Comparison of ENCODE assay signal across 8 mouse cellular contexts in the genomic region with DNA sequence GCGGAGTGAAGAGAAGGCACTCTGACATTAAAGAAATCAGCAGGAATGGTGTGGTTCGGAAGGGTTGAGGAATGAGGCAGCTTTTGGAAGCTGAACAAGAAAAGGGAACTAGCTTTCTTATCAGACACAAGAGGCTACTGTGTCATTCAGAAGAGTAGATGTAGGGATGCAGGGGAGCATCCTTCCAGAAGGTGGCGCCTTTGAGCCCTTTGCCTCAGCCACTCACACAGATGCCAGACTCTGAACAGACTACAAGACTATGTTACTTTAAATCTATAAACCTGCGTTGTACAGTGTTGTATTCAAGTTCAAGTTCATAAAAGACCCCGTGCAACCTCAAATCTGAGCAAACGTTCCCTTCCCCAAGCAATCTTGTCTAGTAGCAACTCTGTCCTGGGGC.
A peak's percentile ranks its signal among the peaks of the same experiment; 100 is the strongest.
DNase-seq lines count a peak whose midpoint lies in the region; ATAC-seq and TF ChIP-seq lines count a peak whose summit lies in the region.
"Not testable (repeated sequence)": the region's sequence is repeated elsewhere in the genome, so short reads cannot be mapped to it uniquely, and the experiment has no call there.

No protein-coding gene starts in this region.

- not testable (repeated sequence) for TF ChIP-seq POLR2A in CH12.LX (IDR thresholded peaks at IDR 0.05; ENCODE audit: low read depth, low read length); kidney, adult 2 months (IDR thresholded peaks at IDR 0.05; ENCODE audit: low read depth, low read length); testis, adult 2 months (IDR thresholded peaks at IDR 0.05; ENCODE audit: control insufficient read depth, low read depth, low read length)

- TF ChIP-seq EP300 in CH12.LX (IDR thresholded peaks at IDR 0.05; ENCODE audit: low read length); liver, embryonic 14.5 days (IDR thresholded peaks at IDR 0.05; ENCODE audit: low read depth): not testable (repeated sequence)

- not testable (repeated sequence) for ATAC-seq in hindbrain, postnatal 0 days; liver, embryonic 14.5 days (ENCODE audit: insufficient read depth)

- not testable (repeated sequence) for H3K4me1 ChIP-seq in CH12.LX (ENCODE audit: control insufficient read depth in 1 of 2, insufficient read depth in 2 of 2); hindbrain, postnatal 0 days (ENCODE audit: insufficient read depth, low read length); kidney, adult 2 months (ENCODE audit: control insufficient read depth, insufficient read depth, low read length); liver, embryonic 14.5 days (replicated peaks; ENCODE audit: control insufficient read depth in 2 of 2, insufficient read depth in 2 of 2, low read length in 1 of 2); testis, adult 2 months (ENCODE audit: control insufficient read depth, insufficient read depth, low read length)

- H3K27me3 ChIP-seq in CH12.LX (replicated peaks); hindbrain, postnatal 0 days (ENCODE audit: insufficient read depth, low read length); kidney, adult 2 months (replicated peaks; ENCODE audit: control insufficient read depth, insufficient read depth, low read length); liver, embryonic 14.5 days (ENCODE audit: control insufficient read depth, insufficient read depth, low read length); testis, adult 2 months (ENCODE audit: control insufficient read depth, insufficient read depth, low read length): not testable (repeated sequence)

- H3K4me3 ChIP-seq in CH12.LX (replicated peaks in 1 of 3; ENCODE audit: low read depth in 2 of 3, low read length in 2 of 3, poor library complexity in 1 of 3); hindbrain, postnatal 0 days (ENCODE audit: low read length); kidney, adult 2 months (ENCODE audit: insufficient read depth, low read depth, low read length); liver, embryonic 14.5 days (ENCODE audit: insufficient read depth in 1 of 2, low read depth in 2 of 2, low read length in 2 of 2); testis, adult 2 months (ENCODE audit: control insufficient read depth, low read depth, low read length): not testable (repeated sequence)

- not testable (repeated sequence) for H3K36me3 ChIP-seq in CH12.LX (replicated peaks in 1 of 2; ENCODE audit: control insufficient read depth in 1 of 2, insufficient read depth in 1 of 2, low read length in 1 of 2); hindbrain, postnatal 0 days (ENCODE audit: insufficient read depth, low read length); kidney, adult 2 months (ENCODE audit: control insufficient read depth, insufficient read depth, low read length); liver, embryonic 14.5 days (replicated peaks; ENCODE audit: control insufficient read depth, insufficient read depth, low read depth); testis, adult 2 months (ENCODE audit: control insufficient read depth, insufficient read depth, low read length)

- H3K4me2 ChIP-seq in CH12.LX (ENCODE audit: insufficient read depth, low read depth, poor library complexity, severe bottlenecking); hindbrain, postnatal 0 days (ENCODE audit: low read depth, low read length); liver, embryonic 14.5 days (ENCODE audit: low read depth): not testable (repeated sequence)

- not testable (repeated sequence) for H3K27ac ChIP-seq in CH12.LX (ENCODE audit: insufficient read depth, low read depth); hindbrain, postnatal 0 days; kidney, adult 2 months (ENCODE audit: insufficient read depth, low read depth, low read length); liver, embryonic 14.5 days; testis, adult 2 months (ENCODE audit: control insufficient read depth, insufficient read depth, low read depth, low read length)

- WGBS in hindbrain, postnatal 0 days, result 72% methylated on average over 6 of the region's 6 CpGs
- 67% methylated on average over 6 of the region's 6 CpGs for WGBS in kidney, adult 2 months
- WGBS in liver, embryonic 14.5 days (ENCODE audit: insufficient replicate concordance), result 46% methylated on average over 6 of the region's 6 CpGs

- TF ChIP-seq RAD21 in CH12.LX (IDR thresholded peaks at IDR 0.05; ENCODE audit: low read depth, low read length), result not testable (repeated sequence)

- TF ChIP-seq CTCF in CH12.LX (conservative IDR thresholded peaks at IDR 0.05 in 1 of 2, IDR thresholded peaks at IDR 0.05 in 1 of 2; ENCODE audit: low read depth in 2 of 2, low read length in 2 of 2), result peak; percentile 10 to 40; a peak in 2 of 4 replicates
- 0 out of 2 replicates have a peak, but pooled peaks have one; percentile 8 for TF ChIP-seq CTCF in hindbrain, postnatal 0 days (IDR thresholded peaks at IDR 0.05; ENCODE audit: low read depth)
- TF ChIP-seq CTCF in kidney, adult 2 months (conservative IDR thresholded peaks at IDR 0.05; ENCODE audit: insufficient read depth, insufficient read length, low read depth, low read length), result not testable (repeated sequence)
- 0 out of 2 replicates have a peak, but pooled peaks have one; percentile 2 for TF ChIP-seq CTCF in liver, embryonic 14.5 days (IDR thresholded peaks at IDR 0.05; ENCODE audit: low read depth)
- TF ChIP-seq CTCF in testis, adult 2 months (IDR thresholded peaks at IDR 0.05; ENCODE audit: control insufficient read depth, insufficient read depth, insufficient replicate concordance, low read depth, low read length), result peak; percentile 43; the same call in 1 of the 2 replicates

- DNase-seq in CH12.LX (ENCODE audit: extremely low read depth) (peak; percentile 5), ES-CJ7 (ENCODE audit: low read depth, low spot score) (peak; percentile 66), WW6 (ENCODE audit: low read depth, low spot score) (peak; percentile 14)
- DNase-seq in hindbrain, postnatal 0 days (ENCODE audit: low spot score); liver, embryonic 14.5 days (ENCODE audit: low read depth in 3 of 3, low spot score in 3 of 3): not testable (repeated sequence)
- peak; percentile 24 for DNase-seq in kidney, adult 2 months
- peak; percentile 12 for DNase-seq in kidney, postnatal 10 days

- dilution Hi-C loops in CH12.LX (cut with MboI; ENCODE audit: extremely low pct_ligation_motif_present, extremely low pct_unique_long_range_greater_than_20kb, low sequenced_read_pairs), result not testable (repeated sequence)

- not testable (repeated sequence) for H3K79me2 ChIP-seq in CH12.LX (replicated peaks; ENCODE audit: control insufficient read depth, extremely low read depth, insufficient read depth, poor library complexity, severe bottlenecking)

- not testable (repeated sequence) for H3K9ac ChIP-seq in CH12.LX (ENCODE audit: insufficient read depth, low read depth); hindbrain, postnatal 0 days (replicated peaks; ENCODE audit: low read length); liver, embryonic 14.5 days (replicated peaks)

- not testable (repeated sequence) for H3K9me3 ChIP-seq in CH12.LX (replicated peaks; ENCODE audit: low read length); hindbrain, postnatal 0 days (ENCODE audit: low read length); liver, embryonic 14.5 days (ENCODE audit: control insufficient read depth, low read length)

- in situ Hi-C loops in CH12.LX (cut with MboI; ENCODE audit: low pct_ligation_motif_present, low pct_unique_long_range_greater_than_20kb, low sequenced_read_pairs), result loop anchor here (25.0 kb wide), 1 partner anchor 138 kb away; a partner anchor contains a TSS

TF ChIP-seq in CH12.LX, 34 proteins besides CTCF, POLR2A, EP300 and RAD21:
- peak; percentile 9 for TF ChIP-seq SMC3 (IDR thresholded peaks at IDR 0.05; ENCODE audit: low read depth, low read length)
